Mouse (Mus musculus) bone marrow macrophage, adult 2 months (primary cell): Measurements from ENCODE around the gene Prkcsh. TPM values are rescaled to one million over a fixed set of nuclear protein-coding genes. Genes with fewer than 3 reads are reported as not detected.

Source experiments
- H3K27ac ChIP-seq: 2 replicates; pipeline ENCODE4 v1.5.1; 2012; ENCODE audit warnings: low read depth, low read length; ENCODE audit not compliant: insufficient read depth
- H3K4me1 ChIP-seq: 2 replicates; pipeline ENCODE4 v1.6.1; 2012; ENCODE audit warnings: low read length; ENCODE audit not compliant: control insufficient read depth, insufficient read depth
- H3K4me3 ChIP-seq: 2 replicates; pipeline ENCODE4 v1.5.1; 2012; ENCODE audit warnings: mild to moderate bottlenecking, low read length, moderate library complexity; ENCODE audit not compliant: insufficient read depth
- CTCF ChIP-seq: IDR thresholded peaks from 2 replicates; pipeline ENCODE4 v1.5.1; 2012; ENCODE audit warnings: low read depth, mild to moderate bottlenecking, low read length, moderate library complexity
- POLR2A ChIP-seq: IDR thresholded peaks from 2 replicates; pipeline ENCODE4 v1.6.1; 2012; ENCODE audit warnings: mild to moderate bottlenecking, low read depth, low read length, borderline replicate concordance
- polyA plus RNA-seq: library from polyadenylated mRNA; stranded (reverse); fragments of >200 nt; gene quantifications from 2 replicates; pipeline ENCODE4 v1.2.4, GENCODE M21; 2012; ENCODE audit not compliant: missing spikeins, insufficient read depth, insufficient read length

The Prkcsh gene
- polyA plus RNA-seq, 1 experiment = 65.9 TPM

GRCm38 (mm10) chr9:22037826-22038225 is 35.2 kb downstream of the Prkcsh start:
- no peak overlapping the region for H3K27ac ChIP-seq
- TF ChIP-seq CTCF = no peak
- TF ChIP-seq POLR2A = no peak
- H3K4me3 ChIP-seq = no peak overlapping the region
- H3K4me1 ChIP-seq = no peaks in the 10 kb centered on the region

- Histone ChIP-seq H3K4me1 (no peaks in the 10 kb centered on the region), H3K27ac (no peak overlapping the region), H3K4me3 (no peak overlapping the region)
- TF ChIP-seq CTCF = no peak
Measured at GRCm38 (mm10) chr9:22041832-22042231, 39.2 kb downstream of the Prkcsh start.

GRCm38 (mm10) chr9:22047329-22047728 is 44.7 kb downstream of the Prkcsh start:
- Histone ChIP-seq H3K4me3 (no peak overlapping the region), H3K27ac (no peak overlapping the region)
- TF ChIP-seq CTCF = no peak
- TF ChIP-seq POLR2A = no peak

GRCm38 (mm10) chr9:22049315-22049714 is 46.7 kb downstream of the Prkcsh start:
- no peak overlapping the region for H3K27ac ChIP-seq
- TF ChIP-seq CTCF (no peak), POLR2A (no peak)
- no peak overlapping the region for H3K4me3 ChIP-seq
- H3K4me1 ChIP-seq = no peaks in the 10 kb centered on the region; the same call in 1 of the 2 replicates

More at GRCm38 (mm10) chr9:22047329-22047728, 44.7 kb downstream of the Prkcsh start:
- no peaks in the 10 kb centered on the region for H3K4me1 ChIP-seq

GRCm38 (mm10) chr9:22049721-22050270 is 47.2 kb downstream of the Prkcsh start:
- H3K4me1 ChIP-seq = peaks cover 2% of the 10 kb centered on the region; the same call in 1 of the 2 replicates
- no peak overlapping the region for H3K4me3 ChIP-seq
- TF ChIP-seq CTCF = no peak
- H3K27ac ChIP-seq = no peak overlapping the region

GRCm38 (mm10) chr9:22050351-22050889 is 47.8 kb downstream of the Prkcsh start:
- TF ChIP-seq POLR2A (no peak), CTCF (no peak)
- H3K27ac ChIP-seq = no peak overlapping the region
- H3K4me1 ChIP-seq = peaks cover 2% of the 10 kb centered on the region; the same call in 1 of the 2 replicates
- no peak overlapping the region; the same call in 1 of the 2 replicates for H3K4me3 ChIP-seq

- Histone ChIP-seq H3K27ac (no peak overlapping the region), H3K4me1 (peaks cover 2% of the 10 kb centered on the region; the same call in 1 of the 2 replicates), H3K4me3 (no peak overlapping the region)
- TF ChIP-seq POLR2A (no peak), CTCF (no peak)
Measured at GRCm38 (mm10) chr9:22051161-22051957, 48.8 kb downstream of the Prkcsh start.

GRCm38 (mm10) chr9:22051958-22052254 is 49.3 kb downstream of the Prkcsh start, which contains the start of gene Elavl3:
Elavl3 (minus strand) TSS chr9:22052023.
- H3K27ac ChIP-seq = no peak within 1 kb of the TSS
- H3K4me3 ChIP-seq = no peak within 1 kb of the TSS
- peaks cover 2% of the 10 kb centered on the region; the same call in 1 of the 2 replicates for H3K4me1 ChIP-seq
- TF ChIP-seq POLR2A = no peak

GRCm38 (mm10) chr9:22053657-22054056 is 51.1 kb downstream of the Prkcsh start:
- Histone ChIP-seq H3K4me1 (peaks cover 4% of the 10 kb centered on the region), H3K4me3 (no peak overlapping the region), H3K27ac (no peak overlapping the region)
- TF ChIP-seq POLR2A = no peak
- no peak for TF ChIP-seq CTCF

GRCm38 (mm10) chr9:22054411-22055076 is 51.9 kb downstream of the Prkcsh start:
- Histone ChIP-seq H3K4me3 (peak overlapping the region; percentile 47), H3K27ac (no peak overlapping the region), H3K4me1 (peaks cover 5% of the 10 kb centered on the region)
- TF ChIP-seq POLR2A (no peak), CTCF (no peak)
